Mouse (Mus musculus) forebrain, embryonic 10.5 days (tissue): ENCODE results near the gene Atp6ap2. TPM values are rescaled to one million over a fixed set of nuclear protein-coding genes. Genes with fewer than 3 reads are reported as not detected.
"Not testable (repeated sequence)": the region's sequence is repeated elsewhere in the genome, so short reads cannot be mapped to it uniquely, and the experiment has no call there.

Experiments
- DNase-seq: peaks from one replicate; pipeline ENCODE4 v3.0.0-alpha.2; 2017; ENCODE audit warnings: low spot score; ENCODE audit errors: extremely low spot score
- H3K27ac ChIP-seq: fragments of 300-500 bp; sonication (generic); 2 replicates; pipeline ENCODE4 v1.5.1; 2016; ENCODE audit warnings: mild to moderate bottlenecking
- H3K27me3 ChIP-seq: fragments of 300-500 bp; sonication (generic); 2 replicates; pipeline ENCODE4 v1.6.1; 2016; ENCODE audit warnings: mild to moderate bottlenecking; ENCODE audit not compliant: poor library complexity, severe bottlenecking
- H3K36me3 ChIP-seq: fragments of 300-500 bp; sonication (generic); replicated peaks from 2 replicates; pipeline ENCODE4 v1.6.1; 2016; ENCODE audit warnings: mild to moderate bottlenecking, moderate library complexity
- H3K4me1 ChIP-seq: fragments of 300-500 bp; sonication (generic); 2 replicates; pipeline ENCODE4 v1.6.1; 2016
- H3K4me3 ChIP-seq: fragments of 300-500 bp; sonication (generic); 2 replicates; pipeline ENCODE4 v1.5.1; 2016; ENCODE audit warnings: mild to moderate bottlenecking, moderate library complexity
- H3K9me3 ChIP-seq: fragments of 300-500 bp; sonication (generic); 2 replicates; pipeline ENCODE4 v1.6.1; 2016; ENCODE audit warnings: mild to moderate bottlenecking, moderate library complexity
- WGBS: fragments of 180-500 bp; shearing (Covaris S2); methylation state at CpG from one replicate; pipeline ENCODE4 v1.1.7; 2016; 5-methylcytosine and 5-hydroxymethylcytosine counted together
- polyA plus RNA-seq: library from polyadenylated mRNA; unstranded; fragments of >200 nt; fragmentation: Nextera tagmentation; extraction: Ambion mirVana; gene quantifications from 2 replicates; pipeline ENCODE4 v1.2.1, GENCODE M21; 2016

Atp6ap2 gene
- polyA plus RNA-seq: 62.1 and 62.6 TPM in 2 replicates

- H3K9me3 ChIP-seq: no peaks in the 10 kb centered on the region
- H3K27ac ChIP-seq: peak within 1 kb of the TSS; percentile 90
- peaks cover 34% of the 10 kb centered on the region for H3K27me3 ChIP-seq
- H3K4me3 ChIP-seq: peak within 1 kb of the TSS; percentile 76
- WGBS: 21% methylated on average over 49 of the region's 49 CpGs
- peak; percentile 91 for DNase-seq
- H3K4me1 ChIP-seq: peaks cover 10% of the 10 kb centered on the region
- no peaks in the 10 kb centered on the region for H3K36me3 ChIP-seq
Measured at GRCm38 (mm10) chrX:12587192-12587957, at the start of gene Atp6ap2. Atp6ap2 (plus strand) TSS chrX:12587801.

- Histone ChIP-seq H3K27me3 (no peaks in the 10 kb centered on the region), H3K4me3 (no peak overlapping the region), H3K27ac (no peak overlapping the region), H3K4me1 (no peaks in the 10 kb centered on the region), H3K9me3 (no peaks in the 10 kb centered on the region), H3K36me3 (no peaks in the 10 kb centered on the region)
- DNase-seq: no peak
- 64% methylated on average over 1 of the region's 1 CpGs for WGBS
Measured at GRCm38 (mm10) chrX:12544417-12544816, 43.2 kb upstream of the Atp6ap2 start.

- no peaks in the 10 kb centered on the region for H3K27me3 ChIP-seq
- DNase-seq: no peak
- H3K9me3 ChIP-seq: no peaks in the 10 kb centered on the region
- WGBS: 83% methylated on average over 7 of the region's 7 CpGs
- H3K4me3 ChIP-seq: no peak overlapping the region
- H3K4me1 ChIP-seq: no peaks in the 10 kb centered on the region
- no peaks in the 10 kb centered on the region for H3K36me3 ChIP-seq
- no peak overlapping the region for H3K27ac ChIP-seq
Measured at GRCm38 (mm10) chrX:12557086-12557485, 30.5 kb upstream of the Atp6ap2 start.

- H3K27me3 ChIP-seq: peaks cover 28% of the 10 kb centered on the region
- DNase-seq: no peak
- H3K4me1 ChIP-seq: no peaks in the 10 kb centered on the region
- H3K4me3 ChIP-seq: no peak overlapping the region
- H3K36me3 ChIP-seq: no peaks in the 10 kb centered on the region
- H3K27ac ChIP-seq: no peak overlapping the region
- H3K9me3 ChIP-seq: no peaks in the 10 kb centered on the region
- 75% methylated on average over 1 of the region's 1 CpGs for WGBS
Measured at GRCm38 (mm10) chrX:12571407-12571806, 16.2 kb upstream of the Atp6ap2 start.

GRCm38 (mm10) chrX:12577936-12578335 is 9.7 kb upstream of the Atp6ap2 start:
- H3K27ac ChIP-seq: no peak overlapping the region
- WGBS: 71% methylated on average over 3 of the region's 3 CpGs
- no peaks in the 10 kb centered on the region for H3K9me3 ChIP-seq
- no peaks in the 10 kb centered on the region for H3K4me1 ChIP-seq
- no peak overlapping the region for H3K4me3 ChIP-seq
- no peak for DNase-seq
- no peaks in the 10 kb centered on the region for H3K36me3 ChIP-seq
- H3K27me3 ChIP-seq: peaks cover 47% of the 10 kb centered on the region

- WGBS: 86% methylated on average over 2 of the region's 2 CpGs
- Histone ChIP-seq H3K4me3 (no peak overlapping the region), H3K27ac (no peak overlapping the region), H3K4me1 (no peaks in the 10 kb centered on the region), H3K36me3 (no peaks in the 10 kb centered on the region), H3K27me3 (peaks cover 51% of the 10 kb centered on the region), H3K9me3 (no peaks in the 10 kb centered on the region)
- no peak for DNase-seq
Measured at GRCm38 (mm10) chrX:12578339-12578868, 9.2 kb upstream of the Atp6ap2 start.

GRCm38 (mm10) chrX:12583261-12583660 is 4.3 kb upstream of the Atp6ap2 start:
- Histone ChIP-seq H3K27me3 (peaks cover 53% of the 10 kb centered on the region), H3K4me1 (no peaks in the 10 kb centered on the region), H3K27ac (no peak overlapping the region), H3K9me3 (no peaks in the 10 kb centered on the region), H3K4me3 (no peak overlapping the region), H3K36me3 (no peaks in the 10 kb centered on the region)
- no peak for DNase-seq
- 84% methylated on average over 5 of the region's 5 CpGs for WGBS

- H3K4me1 ChIP-seq: peaks cover 10% of the 10 kb centered on the region
- H3K27me3 ChIP-seq: peaks cover 29% of the 10 kb centered on the region
- DNase-seq: peak; percentile 14
- peak overlapping the region; percentile 76 for H3K4me3 ChIP-seq
- no peaks in the 10 kb centered on the region for H3K36me3 ChIP-seq
- 20% methylated on average over 18 of the region's 18 CpGs for WGBS
- H3K9me3 ChIP-seq: no peaks in the 10 kb centered on the region
- peak overlapping the region; percentile 90 for H3K27ac ChIP-seq
Measured at GRCm38 (mm10) chrX:12587958-12588355, 356 bp downstream of the Atp6ap2 start.

- no peak overlapping the region for H3K27ac ChIP-seq
- H3K9me3 ChIP-seq: no peaks in the 10 kb centered on the region
- no peak overlapping the region for H3K4me3 ChIP-seq
- 88% methylated on average over 8 of the region's 8 CpGs for WGBS
- peaks cover 12% of the 10 kb centered on the region for H3K36me3 ChIP-seq
- peaks cover 17% of the 10 kb centered on the region for H3K27me3 ChIP-seq
- no peak for DNase-seq
- H3K4me1 ChIP-seq: peaks cover 10% of the 10 kb centered on the region
Measured at GRCm38 (mm10) chrX:12591401-12591943, 3.9 kb downstream of the Atp6ap2 start.

GRCm38 (mm10) chrX:12592011-12592410 is 4.4 kb downstream of the Atp6ap2 start:
- Histone ChIP-seq H3K4me1 (peaks cover 10% of the 10 kb centered on the region), H3K36me3 (peaks cover 17% of the 10 kb centered on the region), H3K9me3 (no peaks in the 10 kb centered on the region), H3K4me3 (no peak overlapping the region), H3K27ac (no peak overlapping the region), H3K27me3 (peaks cover 14% of the 10 kb centered on the region)
- 82% methylated on average over 5 of the region's 5 CpGs for WGBS
- no peak for DNase-seq

- no peak for DNase-seq
- 81% methylated on average over 5 of the region's 5 CpGs for WGBS
- Histone ChIP-seq H3K4me3 (no peak overlapping the region), H3K9me3 (no peaks in the 10 kb centered on the region), H3K27me3 (peaks cover 6% of the 10 kb centered on the region), H3K4me1 (peaks cover 5% of the 10 kb centered on the region), H3K36me3 (peaks cover 32% of the 10 kb centered on the region), H3K27ac (no peak overlapping the region)
Measured at GRCm38 (mm10) chrX:12593824-12594223, 6.2 kb downstream of the Atp6ap2 start.

GRCm38 (mm10) chrX:12610541-12610940 is 22.9 kb downstream of the Atp6ap2 start:
- Histone ChIP-seq H3K27me3 (peaks cover 23% of the 10 kb centered on the region), H3K36me3 (peaks cover 56% of the 10 kb centered on the region)
- H3K4me3 ChIP-seq, DNase-seq, H3K4me1 ChIP-seq, H3K9me3 ChIP-seq, H3K27ac ChIP-seq: not testable (repeated sequence)

- H3K4me1 ChIP-seq: no peaks in the 10 kb centered on the region
- 84% methylated on average over 2 of the region's 2 CpGs for WGBS
- H3K9me3 ChIP-seq: no peaks in the 10 kb centered on the region
- H3K36me3 ChIP-seq: peaks cover 56% of the 10 kb centered on the region
- H3K27me3 ChIP-seq: peaks cover 23% of the 10 kb centered on the region
- no peak overlapping the region for H3K4me3 ChIP-seq
- no peak overlapping the region for H3K27ac ChIP-seq
- no peak for DNase-seq
Measured at GRCm38 (mm10) chrX:12611211-12611610, 23.6 kb downstream of the Atp6ap2 start.
